Mouse (Mus musculus) hindbrain, embryonic 16.5 days (tissue): ENCODE data around the gene Bcl11a. TPM values are rescaled to one million over a fixed set of nuclear protein-coding genes. Genes with fewer than 3 reads are reported as not detected.

ENCODE experiments used
- ATAC-seq: fragments of 200-750 bp; cut with Nextera tagmentation; 2 replicates; pipeline ENCODE4 v1.8.0; 2017; ENCODE audit warnings: moderate TSS enrichment, moderate library complexity
- H3K27ac ChIP-seq: fragments of 300-500 bp; sonication (generic); 2 replicates; pipeline ENCODE4 v1.5.1; 2014; ENCODE audit warnings: low read depth, mild to moderate bottlenecking, control low read depth, low read length, moderate library complexity
- H3K27me3 ChIP-seq: fragments of 300-500 bp; sonication (generic); replicated peaks from 2 replicates; pipeline ENCODE4 v1.6.1; 2014; ENCODE audit warnings: low read length; ENCODE audit not compliant: control insufficient read depth, insufficient read depth
- H3K36me3 ChIP-seq: fragments of 300-500 bp; sonication (generic); 2 replicates; pipeline ENCODE4 v1.6.1; 2014; ENCODE audit warnings: mild to moderate bottlenecking, low read length, moderate library complexity, mixed read lengths; ENCODE audit not compliant: control insufficient read depth, insufficient read depth
- H3K4me1 ChIP-seq: fragments of 300-500 bp; sonication (generic); 2 replicates; pipeline ENCODE4 v1.6.1; 2014; ENCODE audit warnings: low read depth, low read length; ENCODE audit not compliant: control insufficient read depth, insufficient read depth
- H3K4me2 ChIP-seq: fragments of 300-500 bp; sonication (generic); 2 replicates; pipeline ENCODE4 v1.6.1; 2014; ENCODE audit warnings: mild to moderate bottlenecking, low read length, control low read depth, moderate library complexity
- H3K4me3 ChIP-seq: fragments of 300-500 bp; sonication (generic); 2 replicates; pipeline ENCODE4 v1.5.1; 2014; ENCODE audit warnings: mild to moderate bottlenecking, low read length, control low read depth, moderate library complexity
- H3K9ac ChIP-seq: fragments of 300-500 bp; sonication (generic); 2 replicates; pipeline ENCODE4 v1.6.1; 2014; ENCODE audit warnings: low read depth, mild to moderate bottlenecking, control low read depth, low read length, moderate library complexity
- H3K9me3 ChIP-seq: fragments of 300-500 bp; sonication (generic); 2 replicates; pipeline ENCODE4 v1.6.1; 2014; ENCODE audit warnings: mild to moderate bottlenecking, low read length, moderate library complexity; ENCODE audit not compliant: control insufficient read depth
- WGBS: fragments of 180-500 bp; shearing (Covaris S2); extraction: QIAGEN DNeasy Blood & Tissue Kit; methylation state at CpG from one replicate; pipeline ENCODE4 v1.1.7; 2014; 5-methylcytosine and 5-hydroxymethylcytosine counted together
- polyA plus RNA-seq: library from polyadenylated mRNA; unstranded; fragments of >200 nt; fragmentation: Nextera tagmentation; extraction: Ambion mirVana; gene quantifications from 2 replicates; pipeline ENCODE4 v1.2.1, GENCODE M21; 2015

Bcl11a gene
- polyA plus RNA-seq, 1 experiment from 2014 or later, result 97.9 TPM

GRCm38 (mm10) chr11:24164065-24164464, 86.2 kb downstream of the Bcl11a start:
- no peaks in the 10 kb centered on the region for H3K9me3 ChIP-seq
- no peak overlapping the region for H3K4me2 ChIP-seq
- H3K9ac ChIP-seq, result no peak overlapping the region
- no peak overlapping the region for H3K27ac ChIP-seq
- H3K4me3 ChIP-seq, result no peak overlapping the region
- 98% methylated on average over 25 of the region's 26 CpGs for WGBS
- H3K27me3 ChIP-seq, result no peaks in the 10 kb centered on the region
- ATAC-seq, result no peak
- peaks cover 13% of the 10 kb centered on the region for H3K4me1 ChIP-seq
- peaks cover 12% of the 10 kb centered on the region for H3K36me3 ChIP-seq

- no peaks in the 10 kb centered on the region for H3K27me3 ChIP-seq
- H3K4me2 ChIP-seq, result no peak overlapping the region
- H3K4me3 ChIP-seq, result no peak overlapping the region
- no peak overlapping the region for H3K27ac ChIP-seq
- WGBS, result 72% methylated on average over 5 of the region's 5 CpGs
- peak; percentile 13; the same call in 1 of the 2 replicates for ATAC-seq
- no peaks in the 10 kb centered on the region for H3K36me3 ChIP-seq
- no peaks in the 10 kb centered on the region for H3K9me3 ChIP-seq
- H3K9ac ChIP-seq, result no peak overlapping the region
- no peaks in the 10 kb centered on the region for H3K4me1 ChIP-seq
Measured at GRCm38 (mm10) chr11:24171675-24172285, 93.9 kb downstream of the Bcl11a start.

GRCm38 (mm10) chr11:24172585-24172984, 94.7 kb downstream of the Bcl11a start:
- Histone ChIP-seq H3K27me3 (no peaks in the 10 kb centered on the region), H3K36me3 (no peaks in the 10 kb centered on the region), H3K27ac (no peak overlapping the region), H3K9me3 (no peaks in the 10 kb centered on the region), H3K4me3 (no peak overlapping the region), H3K9ac (no peak overlapping the region), H3K4me2 (no peak overlapping the region), H3K4me1 (no peaks in the 10 kb centered on the region)
- 92% methylated on average over 17 of the region's 17 CpGs for whole genome bisulfite sequencing
- no peak for ATAC-seq

DNA sequence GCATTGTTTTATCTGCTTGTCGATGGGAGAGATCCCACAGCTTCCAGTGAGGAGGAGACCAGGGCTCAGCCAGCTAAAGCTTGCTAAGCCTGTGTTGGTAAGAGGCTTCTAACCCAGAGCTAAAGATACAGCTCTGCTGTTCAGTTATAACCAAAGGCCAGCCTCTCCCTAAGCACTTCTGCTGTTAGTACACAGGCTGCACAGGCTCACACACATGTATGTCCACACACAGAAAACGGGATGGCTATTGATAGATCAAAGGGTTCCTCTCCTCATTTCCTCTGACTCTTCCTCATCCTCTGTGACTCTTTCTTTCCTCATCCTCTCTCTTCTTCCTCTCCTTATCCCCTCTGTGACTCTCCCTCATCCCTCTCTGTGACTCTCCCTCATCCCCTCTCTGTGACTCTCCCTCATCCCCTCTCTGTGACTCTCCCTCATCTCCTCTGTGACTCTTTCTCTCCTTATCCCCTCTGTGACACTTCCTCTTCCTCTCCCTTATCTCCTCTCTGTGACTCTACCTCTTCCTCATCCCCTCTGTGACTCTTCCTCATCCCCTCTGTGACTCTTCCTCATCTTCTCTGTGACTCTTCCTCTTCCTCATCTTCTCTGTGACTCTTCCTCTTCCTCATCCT, 96.4 kb downstream of the Bcl11a start:
- no peaks in the 10 kb centered on the region for H3K36me3 ChIP-seq
- H3K4me3 ChIP-seq, result no peak overlapping the region
- no peaks in the 10 kb centered on the region for H3K9me3 ChIP-seq
- H3K4me1 ChIP-seq, result no peaks in the 10 kb centered on the region
- H3K9ac ChIP-seq, result no peak overlapping the region
- no peak for ATAC-seq
- 95% methylated on average over 2 of the region's 2 CpGs for WGBS
- no peak overlapping the region for H3K4me2 ChIP-seq
- H3K27ac ChIP-seq, result no peak overlapping the region
- no peaks in the 10 kb centered on the region for H3K27me3 ChIP-seq

GRCm38 (mm10) chr11:24177458-24177857, 99.6 kb downstream of the Bcl11a start:
- no peak overlapping the region for H3K4me2 ChIP-seq
- H3K4me3 ChIP-seq, result no peak overlapping the region
- no peaks in the 10 kb centered on the region for H3K9me3 ChIP-seq
- H3K27me3 ChIP-seq, result no peaks in the 10 kb centered on the region
- WGBS, result 90% methylated on average over 4 of the region's 4 CpGs
- ATAC-seq, result no peak
- no peaks in the 10 kb centered on the region for H3K4me1 ChIP-seq
- H3K36me3 ChIP-seq, result no peaks in the 10 kb centered on the region
- H3K9ac ChIP-seq, result no peak overlapping the region
- H3K27ac ChIP-seq, result no peak overlapping the region

DNA sequence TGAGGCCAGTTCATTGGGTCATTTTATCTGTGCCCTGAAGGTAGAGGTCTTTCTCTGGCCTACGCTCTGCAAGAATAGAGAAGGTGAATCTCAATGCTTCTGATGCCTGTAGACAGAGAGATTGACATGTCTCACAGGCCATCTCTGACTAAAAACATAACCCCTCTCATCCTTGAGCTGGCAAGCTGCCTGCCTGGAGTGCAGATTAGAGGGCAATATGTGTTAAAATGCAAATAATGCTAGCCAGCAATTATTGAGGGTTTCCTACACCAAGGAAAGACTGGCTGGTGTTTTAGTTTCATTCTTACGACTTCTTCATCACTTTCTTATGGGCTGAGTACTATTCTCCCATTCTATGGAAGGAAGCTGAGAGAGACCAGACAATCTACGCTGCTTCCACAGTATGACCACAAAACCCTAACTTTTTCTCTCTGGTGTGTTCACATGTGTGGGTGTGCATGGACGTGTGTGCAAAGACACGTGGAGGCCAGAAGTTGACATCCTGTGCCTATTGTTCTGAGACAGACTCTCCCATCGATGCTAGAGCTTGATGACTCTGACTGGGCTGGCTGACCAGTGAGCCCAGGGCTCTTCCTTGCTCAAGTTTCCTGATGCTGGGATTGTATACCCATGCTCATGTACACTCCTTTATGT, 101.1 kb downstream of the Bcl11a start:
- H3K4me2 ChIP-seq, result no peak overlapping the region
- no peak for ATAC-seq
- no peak overlapping the region for H3K27ac ChIP-seq
- no peaks in the 10 kb centered on the region for H3K27me3 ChIP-seq
- WGBS, result 93% methylated on average over 6 of the region's 6 CpGs
- no peaks in the 10 kb centered on the region for H3K36me3 ChIP-seq
- no peak overlapping the region for H3K9ac ChIP-seq
- H3K9me3 ChIP-seq, result no peaks in the 10 kb centered on the region
- H3K4me1 ChIP-seq, result no peaks in the 10 kb centered on the region
- H3K4me3 ChIP-seq, result no peak overlapping the region

DNA sequence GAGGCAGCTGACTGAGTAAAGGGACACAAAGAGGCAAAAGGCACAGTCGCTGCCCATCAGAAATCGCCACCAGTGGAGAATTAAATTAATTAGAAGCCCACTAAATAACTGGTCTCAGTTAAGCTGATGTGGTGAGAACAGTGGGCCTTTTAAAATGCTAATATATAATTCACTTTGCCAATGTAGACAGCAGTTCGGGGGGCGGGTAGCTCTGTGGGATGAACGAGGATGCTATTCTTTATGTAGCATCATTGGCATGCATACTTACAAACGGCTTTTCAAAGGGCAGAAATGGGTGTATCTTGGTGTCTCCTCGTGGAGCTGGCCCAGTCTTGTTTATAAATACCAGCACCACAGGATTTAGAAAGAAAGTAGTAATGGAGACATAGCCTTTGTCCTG, 102.2 kb downstream of the Bcl11a start:
- Histone ChIP-seq H3K36me3 (no peaks in the 10 kb centered on the region), H3K4me1 (no peaks in the 10 kb centered on the region), H3K9me3 (no peaks in the 10 kb centered on the region), H3K4me2 (no peak overlapping the region), H3K9ac (no peak overlapping the region), H3K27ac (no peak overlapping the region), H3K4me3 (no peak overlapping the region), H3K27me3 (no peaks in the 10 kb centered on the region)
- 24% methylated on average over 7 of the region's 7 CpGs for WGBS
- no peak for ATAC-seq

DNA sequence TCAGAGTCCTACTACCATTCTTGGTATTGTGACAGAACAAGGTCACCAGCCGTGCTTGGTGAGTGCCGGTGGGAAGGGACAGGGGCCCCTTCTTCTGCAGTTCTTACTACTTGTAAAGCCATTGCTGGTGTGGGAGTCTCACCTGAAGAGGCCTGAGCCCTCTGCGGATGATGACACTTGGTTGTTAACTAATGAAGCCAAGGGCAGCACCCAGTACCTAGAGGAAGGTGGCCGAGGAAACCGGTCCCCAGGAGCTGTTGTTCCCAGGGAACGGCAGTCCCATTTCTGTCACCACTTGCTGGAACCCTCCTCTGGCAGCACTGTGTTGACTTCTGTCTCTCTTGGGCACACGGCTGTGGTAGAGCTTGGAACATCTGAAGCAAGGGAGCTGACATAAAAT, 105.6 kb downstream of the Bcl11a start:
- Histone ChIP-seq H3K36me3 (no peaks in the 10 kb centered on the region), H3K9me3 (no peaks in the 10 kb centered on the region), H3K9ac (no peak overlapping the region), H3K4me2 (no peak overlapping the region), H3K4me3 (no peak overlapping the region), H3K27me3 (no peaks in the 10 kb centered on the region), H3K27ac (no peak overlapping the region), H3K4me1 (no peaks in the 10 kb centered on the region)
- ATAC-seq, result no peak
- 92% methylated on average over 7 of the region's 7 CpGs for WGBS

- Histone ChIP-seq H3K4me3 (no peak overlapping the region), H3K9me3 (no peaks in the 10 kb centered on the region), H3K36me3 (no peaks in the 10 kb centered on the region), H3K4me1 (no peaks in the 10 kb centered on the region), H3K9ac (no peak overlapping the region), H3K27ac (no peak overlapping the region), H3K27me3 (no peaks in the 10 kb centered on the region), H3K4me2 (no peak overlapping the region)
- no peak for ATAC-seq
- 82% methylated on average over 5 of the region's 5 CpGs for WGBS
Measured at GRCm38 (mm10) chr11:24184932-24185331, 107.1 kb downstream of the Bcl11a start.
